Mouse (Mus musculus): ENCODE results near the gene Emg1. TPM values are rescaled to one million over a fixed set of nuclear protein-coding genes. Genes with fewer than 3 reads are reported as not detected.
"Not testable (repeated sequence)": the region's sequence is repeated elsewhere in the genome, so short reads cannot be mapped to it uniquely, and the experiment has no call there.

The Emg1 gene
- polyA plus RNA-seq, 1 experiment from 2014 or later: 202 TPM

DNA sequence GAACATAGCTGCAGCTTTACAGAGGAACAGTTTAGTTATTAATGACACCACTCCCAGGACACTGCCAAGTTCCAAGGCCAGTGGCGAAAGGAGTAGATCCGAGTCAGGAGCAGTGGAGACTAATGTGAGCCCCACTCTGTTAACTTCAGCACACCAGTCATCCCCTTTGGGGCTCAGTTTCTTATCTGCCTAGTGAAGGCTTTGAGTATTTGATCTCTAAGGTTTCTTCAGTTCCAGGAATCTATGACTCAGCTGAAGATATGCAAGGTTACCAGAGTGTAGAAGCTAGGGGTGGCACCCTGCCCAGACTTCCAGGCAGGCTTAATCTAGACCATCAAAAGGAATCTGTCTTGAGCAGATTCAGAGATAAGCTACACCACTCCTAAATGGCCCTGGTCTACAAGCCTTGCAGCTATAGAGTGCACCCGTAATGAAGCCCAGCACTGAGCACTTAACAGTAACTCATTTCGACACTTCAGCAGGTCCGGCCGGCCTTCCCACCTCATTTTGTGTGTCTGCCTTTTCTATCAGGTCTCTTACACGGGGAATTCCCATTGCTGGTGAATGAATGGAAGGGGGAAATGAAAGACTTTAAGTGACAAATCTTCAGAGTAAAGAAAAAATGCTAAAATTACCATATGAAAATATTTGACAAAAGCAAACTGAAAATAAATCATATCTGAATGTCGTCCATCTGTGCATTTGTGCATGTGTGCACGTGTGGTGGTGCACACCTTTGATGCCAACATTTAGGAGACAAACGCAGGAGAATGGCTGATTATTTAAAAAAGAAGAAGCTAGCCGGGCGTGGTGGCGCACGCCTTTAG, 28.2 kb downstream of the Emg1 start:
- Histone ChIP-seq H3K9ac (ENCODE audit: low read length) (no peak overlapping the region), H3K9me3 (ENCODE audit: control insufficient read depth, low read length) (no peaks in the 10 kb centered on the region), H3K4me2 (ENCODE audit: low read depth) (no peak overlapping the region), H3K4me3 (ENCODE audit: low read depth, low read length) (no peak overlapping the region), H3K4me1 (ENCODE audit: control insufficient read depth, insufficient read depth, low read length) (no peaks in the 10 kb centered on the region), H3K36me3 (ENCODE audit: control insufficient read depth, insufficient read depth, low read length) (no peaks in the 10 kb centered on the region), H3K27ac (ENCODE audit: low read depth, low read length) (no peak overlapping the region), H3K27me3 (ENCODE audit: control insufficient read depth, insufficient read depth, low read length) (no peaks in the 10 kb centered on the region)
- no peak for ATAC-seq (ENCODE audit: insufficient read depth, low FRiP score, low TSS enrichment)
- WGBS: 86% methylated on average over 14 of the region's 14 CpGs
- DNase-seq (ENCODE audit: low spot score): peak; percentile 1

- not testable (repeated sequence) for H3K4me2 ChIP-seq (ENCODE audit: low read depth); H3K27me3 ChIP-seq (ENCODE audit: control insufficient read depth, insufficient read depth, low read length); H3K27ac ChIP-seq (ENCODE audit: low read depth, low read length); H3K4me1 ChIP-seq (ENCODE audit: control insufficient read depth, insufficient read depth, low read length); H3K36me3 ChIP-seq (ENCODE audit: control insufficient read depth, insufficient read depth, low read length); H3K9me3 ChIP-seq (ENCODE audit: control insufficient read depth, low read length); H3K9ac ChIP-seq (ENCODE audit: low read length); H3K4me3 ChIP-seq (ENCODE audit: low read depth, low read length); ATAC-seq (ENCODE audit: insufficient read depth, low FRiP score, low TSS enrichment)
- DNase-seq (ENCODE audit: low spot score): peak; percentile 7
- WGBS: 72% methylated on average over 6 of the region's 6 CpGs
These were observed 29.7 kb downstream of the Emg1 start for GRCm38 (mm10) chr6:124682291-124682690.

DNA sequence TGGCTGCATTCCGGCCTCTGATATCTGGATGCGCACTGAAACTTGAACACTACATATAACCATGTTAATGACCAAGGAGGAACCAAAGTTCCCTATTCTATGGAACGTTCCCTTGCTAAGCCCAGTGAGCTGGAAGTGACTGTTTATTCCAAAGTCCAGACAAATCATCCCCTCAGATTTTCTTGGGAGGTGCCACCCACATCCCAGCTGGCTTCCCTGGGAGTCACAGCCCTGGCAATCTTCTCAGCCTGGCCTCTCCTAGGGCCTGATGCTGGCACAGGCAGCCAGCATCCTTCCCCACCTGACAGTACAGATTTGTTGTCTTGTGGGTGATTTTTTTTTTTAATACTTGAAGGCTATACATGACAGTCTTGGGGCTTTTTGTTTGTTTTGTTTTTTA, 32.5 kb downstream of the Emg1 start:
- Histone ChIP-seq H3K4me2 (ENCODE audit: low read depth) (no peak overlapping the region), H3K9ac (ENCODE audit: low read length) (no peak overlapping the region; the same call in 1 of the 2 replicates), H3K4me1 (ENCODE audit: control insufficient read depth, insufficient read depth, low read length) (no peaks in the 10 kb centered on the region), H3K4me3 (ENCODE audit: low read depth, low read length) (no peak overlapping the region), H3K27me3 (ENCODE audit: control insufficient read depth, insufficient read depth, low read length) (no peaks in the 10 kb centered on the region), H3K27ac (ENCODE audit: low read depth, low read length) (no peak overlapping the region), H3K36me3 (ENCODE audit: control insufficient read depth, insufficient read depth, low read length) (no peaks in the 10 kb centered on the region), H3K9me3 (ENCODE audit: control insufficient read depth, low read length) (no peaks in the 10 kb centered on the region)
- 96% methylated on average over 3 of the region's 3 CpGs for WGBS
- DNase-seq (ENCODE audit: low spot score): no peak
- no peak for ATAC-seq (ENCODE audit: insufficient read depth, low FRiP score, low TSS enrichment)

GRCm38 (mm10) chr6:124678769-124679168, 33.2 kb downstream of the Emg1 start:
- DNase-seq (ENCODE audit: low spot score) (no peak), ATAC-seq (ENCODE audit: insufficient read depth, low FRiP score, low TSS enrichment) (no peak)
- Histone ChIP-seq H3K36me3 (ENCODE audit: control insufficient read depth, insufficient read depth, low read length) (no peaks in the 10 kb centered on the region), H3K4me3 (ENCODE audit: low read depth, low read length) (no peak overlapping the region), H3K9ac (ENCODE audit: low read length) (no peak overlapping the region), H3K4me1 (ENCODE audit: control insufficient read depth, insufficient read depth, low read length) (no peaks in the 10 kb centered on the region), H3K27ac (ENCODE audit: low read depth, low read length) (no peak overlapping the region), H3K4me2 (ENCODE audit: low read depth) (no peak overlapping the region), H3K27me3 (ENCODE audit: control insufficient read depth, insufficient read depth, low read length) (no peaks in the 10 kb centered on the region), H3K9me3 (ENCODE audit: control insufficient read depth, low read length) (no peaks in the 10 kb centered on the region)
- WGBS: 90% methylated on average over 7 of the region's 7 CpGs

DNA sequence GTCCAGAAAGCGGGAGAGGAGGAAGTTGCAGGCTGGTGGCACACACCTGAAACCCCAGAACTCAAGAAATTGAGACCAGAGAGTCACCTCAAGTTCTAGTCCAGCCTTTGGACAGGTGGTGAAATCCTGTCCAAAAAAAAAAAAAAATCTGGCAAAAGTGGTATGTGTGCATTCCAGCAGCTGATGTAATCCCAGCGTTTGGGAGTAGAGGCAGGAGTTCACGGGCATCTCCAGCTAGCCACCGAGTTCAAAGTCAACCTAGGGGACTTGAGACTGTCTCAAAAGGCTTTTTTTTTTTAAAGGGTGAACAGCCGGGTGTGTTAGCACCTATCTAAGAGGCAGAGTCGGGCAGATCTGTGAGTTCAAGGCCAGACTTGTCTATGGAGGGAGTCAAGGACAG, 35.8 kb downstream of the Emg1 start:
- ATAC-seq (ENCODE audit: insufficient read depth, low FRiP score, low TSS enrichment): no peak
- Histone ChIP-seq H3K9me3 (ENCODE audit: control insufficient read depth, low read length) (no peaks in the 10 kb centered on the region), H3K9ac (ENCODE audit: low read length) (no peak overlapping the region), H3K27ac (ENCODE audit: low read depth, low read length) (no peak overlapping the region), H3K4me3 (ENCODE audit: low read depth, low read length) (no peak overlapping the region), H3K4me1 (ENCODE audit: control insufficient read depth, insufficient read depth, low read length) (no peaks in the 10 kb centered on the region), H3K4me2 (ENCODE audit: low read depth) (no peak overlapping the region), H3K36me3 (ENCODE audit: control insufficient read depth, insufficient read depth, low read length) (no peaks in the 10 kb centered on the region), H3K27me3 (ENCODE audit: control insufficient read depth, insufficient read depth, low read length) (no peaks in the 10 kb centered on the region)
- DNase-seq (ENCODE audit: low spot score): no peak
- 92% methylated on average over 6 of the region's 6 CpGs for WGBS

DNA sequence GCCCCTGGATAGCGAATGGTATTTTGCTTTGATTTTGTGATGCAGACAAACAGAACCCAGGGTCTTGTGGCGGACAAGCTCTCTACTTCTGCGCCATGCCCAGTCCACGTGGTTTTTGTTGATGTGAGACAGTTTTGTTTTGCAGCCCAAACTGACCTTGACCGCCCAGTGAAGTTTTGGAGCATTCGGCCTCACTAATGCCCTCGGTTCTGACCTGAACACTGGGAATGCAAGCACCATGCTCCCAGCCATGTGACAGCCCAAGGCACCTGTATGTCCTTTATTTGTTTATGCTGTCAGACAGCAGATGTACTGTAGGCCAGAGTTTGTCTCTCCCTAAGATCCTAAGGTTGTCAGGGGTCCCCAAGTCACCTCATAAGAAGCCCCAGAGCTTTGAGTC, 37.4 kb downstream of the Emg1 start:
- WGBS: 94% methylated on average over 7 of the region's 7 CpGs
- no peak overlapping the region for H3K27ac ChIP-seq (ENCODE audit: low read depth, low read length)
- DNase-seq (ENCODE audit: low spot score) (no peak), ATAC-seq (ENCODE audit: insufficient read depth, low FRiP score, low TSS enrichment) (no peak)
- no peaks in the 10 kb centered on the region for H3K27me3 ChIP-seq (ENCODE audit: control insufficient read depth, insufficient read depth, low read length)
- H3K9me3 ChIP-seq (ENCODE audit: control insufficient read depth, low read length): no peaks in the 10 kb centered on the region
- H3K4me3 ChIP-seq (ENCODE audit: low read depth, low read length): no peak overlapping the region
- no peaks in the 10 kb centered on the region for H3K36me3 ChIP-seq (ENCODE audit: control insufficient read depth, insufficient read depth, low read length)
- H3K4me1 ChIP-seq (ENCODE audit: control insufficient read depth, insufficient read depth, low read length): no peaks in the 10 kb centered on the region
- no peak overlapping the region for H3K4me2 ChIP-seq (ENCODE audit: low read depth)
- H3K9ac ChIP-seq (ENCODE audit: low read length): no peak overlapping the region

DNA sequence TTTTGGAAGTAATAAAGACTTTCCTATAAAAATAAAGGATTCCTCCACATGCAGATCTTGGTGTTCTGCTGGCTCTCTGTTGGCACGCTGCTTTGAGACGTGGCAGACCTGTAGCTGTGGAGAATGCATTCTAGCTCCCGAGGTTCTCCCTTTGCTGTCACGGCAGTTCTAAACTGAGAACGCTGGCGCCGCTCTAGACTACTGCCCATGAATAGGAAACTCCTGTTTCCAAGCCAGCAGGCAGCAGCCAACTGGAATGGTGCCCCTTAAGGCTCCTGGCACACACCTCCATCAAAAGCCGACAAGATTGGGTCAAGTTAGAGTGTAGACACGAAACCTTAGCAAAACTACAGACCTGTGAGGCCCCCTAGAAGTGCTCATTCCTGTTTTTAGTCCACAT, 38.4 kb downstream of the Emg1 start:
- no peak overlapping the region for H3K4me3 ChIP-seq (ENCODE audit: low read depth, low read length)
- no peak for DNase-seq (ENCODE audit: low spot score)
- ATAC-seq (ENCODE audit: insufficient read depth, low FRiP score, low TSS enrichment): no peak
- WGBS: 94% methylated on average over 9 of the region's 9 CpGs
- H3K27me3 ChIP-seq (ENCODE audit: control insufficient read depth, insufficient read depth, low read length): no peaks in the 10 kb centered on the region
- H3K27ac ChIP-seq (ENCODE audit: low read depth, low read length): no peak overlapping the region
- no peaks in the 10 kb centered on the region for H3K9me3 ChIP-seq (ENCODE audit: control insufficient read depth, low read length)
- no peak overlapping the region for H3K9ac ChIP-seq (ENCODE audit: low read length)
- H3K4me2 ChIP-seq (ENCODE audit: low read depth): no peak overlapping the region
- no peaks in the 10 kb centered on the region for H3K4me1 ChIP-seq (ENCODE audit: control insufficient read depth, insufficient read depth, low read length)
- H3K36me3 ChIP-seq (ENCODE audit: control insufficient read depth, insufficient read depth, low read length): no peaks in the 10 kb centered on the region

GRCm38 (mm10) chr6:124672100-124672499, 39.9 kb downstream of the Emg1 start:
- H3K4me3 ChIP-seq (ENCODE audit: low read depth, low read length): no peak overlapping the region
- H3K4me2 ChIP-seq (ENCODE audit: low read depth): no peak overlapping the region
- H3K9me3 ChIP-seq (ENCODE audit: control insufficient read depth, low read length): no peaks in the 10 kb centered on the region
- no peak overlapping the region for H3K27ac ChIP-seq (ENCODE audit: low read depth, low read length)
- DNase-seq (ENCODE audit: low spot score): no peak
- H3K36me3 ChIP-seq (ENCODE audit: control insufficient read depth, insufficient read depth, low read length): no peaks in the 10 kb centered on the region
- WGBS: 72% methylated on average over 6 of the region's 6 CpGs
- H3K27me3 ChIP-seq (ENCODE audit: control insufficient read depth, insufficient read depth, low read length): no peaks in the 10 kb centered on the region
- no peak for ATAC-seq (ENCODE audit: insufficient read depth, low FRiP score, low TSS enrichment)
- no peak overlapping the region for H3K9ac ChIP-seq (ENCODE audit: low read length)
- no peaks in the 10 kb centered on the region for H3K4me1 ChIP-seq (ENCODE audit: control insufficient read depth, insufficient read depth, low read length)

DNA sequence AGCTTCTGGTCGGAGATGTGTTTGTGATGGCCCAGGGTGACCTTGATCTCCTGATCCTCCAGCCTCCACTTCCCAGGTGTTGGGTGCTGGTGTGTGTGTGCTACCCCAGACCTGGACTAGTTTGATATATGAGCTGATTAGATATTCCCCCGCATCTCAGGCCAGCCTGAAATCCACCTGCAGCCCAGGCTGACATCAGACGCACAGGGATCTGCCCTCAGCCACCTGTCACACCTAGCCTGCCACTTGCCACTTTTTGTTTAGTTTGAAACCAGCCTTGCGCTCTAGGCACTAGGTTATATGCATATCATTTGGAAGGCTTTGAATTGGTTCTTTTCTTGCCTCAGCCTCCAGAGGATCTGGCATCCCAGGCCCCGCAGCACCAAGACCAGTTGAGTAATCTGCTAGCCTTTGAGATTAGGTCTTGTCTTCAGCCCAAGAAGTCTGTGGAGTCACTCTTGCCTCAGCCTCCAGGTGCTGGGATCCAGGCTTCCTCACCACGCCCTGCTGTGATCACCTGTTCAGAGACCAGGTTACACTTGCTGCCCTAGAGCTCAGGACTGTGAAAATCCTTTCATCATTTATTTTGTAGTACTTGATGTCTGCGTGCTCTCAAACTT, 41.6 kb downstream of the Emg1 start:
- no peaks in the 10 kb centered on the region for H3K4me1 ChIP-seq (ENCODE audit: control insufficient read depth, insufficient read depth, low read length)
- no peak overlapping the region for H3K9ac ChIP-seq (ENCODE audit: low read length)
- no peaks in the 10 kb centered on the region for H3K27me3 ChIP-seq (ENCODE audit: control insufficient read depth, insufficient read depth, low read length)
- no peak overlapping the region for H3K4me2 ChIP-seq (ENCODE audit: low read depth)
- ATAC-seq (ENCODE audit: insufficient read depth, low FRiP score, low TSS enrichment) (no peak), DNase-seq (ENCODE audit: low spot score) (no peak)
- no peak overlapping the region for H3K4me3 ChIP-seq (ENCODE audit: low read depth, low read length)
- H3K9me3 ChIP-seq (ENCODE audit: control insufficient read depth, low read length): no peaks in the 10 kb centered on the region
- no peaks in the 10 kb centered on the region for H3K36me3 ChIP-seq (ENCODE audit: control insufficient read depth, insufficient read depth, low read length)
- no peak overlapping the region for H3K27ac ChIP-seq (ENCODE audit: low read depth, low read length)
- 92% methylated on average over 7 of the region's 7 CpGs for WGBS

Measured in neural tube, embryonic 11.5 days (tissue).